Mouse (Mus musculus) embryonic facial prominence, embryonic 14.5 days (tissue): ENCODE data around the gene Gm5294. TPM values are rescaled to one million over a fixed set of nuclear protein-coding genes. Genes with fewer than 3 reads are reported as not detected.

ENCODE experiments used
- polyA plus RNA-seq: library from polyadenylated mRNA; unstranded; fragments of >200 nt; fragmentation: Nextera tagmentation; extraction: Ambion mirVana; gene quantifications from 2 replicates; pipeline ENCODE4 v1.2.1, GENCODE M21; 2014

Gene Gm5294
- polyA plus RNA-seq, 1 experiment from 2014 or later: not detected

Other genes starting within 250 kb of the Gm5294 start
- gene Zfp68, start 200.3 kb upstream of the Gm5294 start, polyA plus RNA-seq: 70.0 and 70.1 TPM in 2 replicates
- gene A430033K04Rik, start 197.2 kb upstream of the Gm5294 start, polyA plus RNA-seq: 9.4 and 11.1 TPM in 2 replicates
- gene Fam20c, start 65.6 kb upstream of the Gm5294 start, polyA plus RNA-seq: 13.0 and 16.7 TPM in 2 replicates
- 65.7 and 73.2 TPM in 2 replicates for gene Pdgfa, start 177.3 kb downstream of the Gm5294 start, polyA plus RNA-seq